19 mouse cellular contexts compared by ENCODE assay signal in the genomic region with DNA sequence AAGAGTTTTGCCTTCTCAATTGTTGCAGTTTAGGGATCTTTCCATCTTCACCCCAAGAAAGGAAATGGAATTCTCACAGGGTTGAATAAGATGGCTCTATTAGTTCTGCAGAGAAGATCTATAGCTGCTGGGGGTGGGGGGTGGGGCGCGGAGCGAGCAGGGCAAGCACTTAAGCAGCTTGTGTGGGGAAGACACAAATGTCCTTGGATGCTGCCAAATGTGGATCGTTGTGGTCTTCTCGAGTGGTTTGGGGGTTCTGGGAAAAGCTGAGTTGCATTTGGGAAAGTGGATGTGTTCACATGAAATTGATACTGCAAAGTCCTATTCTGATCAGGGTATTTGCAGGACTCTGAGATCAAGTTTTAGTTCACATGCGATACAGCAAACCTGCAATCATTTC. TPM values are rescaled to one million over a fixed set of nuclear protein-coding genes. Genes with fewer than 3 reads are reported as not detected.
DNase-seq lines count a peak whose midpoint lies in the region; ATAC-seq and TF ChIP-seq lines count a peak whose summit lies in the region.
"Had no signal": no experiment of that assay in that cellular context is flagged by ENCODE, and none has a peak within 500 bp of the region (broad histone marks: within the 10 kb centered on the region; RNA-seq: fewer than 3 reads in every experiment).

No protein-coding gene starts in this region.

- H3K27me3 ChIP-seq in heart, embryonic 11.5 days (ENCODE audit: control insufficient read depth, insufficient read depth, low read length) = no peaks in the 10 kb centered on the region
- no peaks in the 10 kb centered on the region for H3K27me3 ChIP-seq in thymus, adult 2 months (ENCODE audit: control insufficient read depth, insufficient read depth, low read length)
- no peaks in the 10 kb centered on the region for H3K27me3 ChIP-seq in embryonic facial prominence, embryonic 14.5 days (replicated peaks; ENCODE audit: control insufficient read depth, insufficient read depth, low read length)
- H3K27me3 ChIP-seq: forebrain, embryonic 13.5 days; forebrain, embryonic 15.5 days had no signal

- no peaks in the 10 kb centered on the region; the same call in 1 of the 2 replicates for H3K4me1 ChIP-seq in heart, embryonic 11.5 days (ENCODE audit: control insufficient read depth, insufficient read depth, low read length)
- peaks cover 55% of the 10 kb centered on the region for H3K4me1 ChIP-seq in thymus, adult 2 months (replicated peaks; ENCODE audit: control insufficient read depth, insufficient read depth, low read length)
- peaks cover 2% of the 10 kb centered on the region; the same call in 1 of the 2 replicates for H3K4me1 ChIP-seq in embryonic facial prominence, embryonic 14.5 days (ENCODE audit: control insufficient read depth, insufficient read depth, low read length)

- no peak for ATAC-seq in heart, embryonic 11.5 days (replicated peaks; ENCODE audit: insufficient number of reproducible peaks, low FRiP score, low TSS enrichment)
- peak; percentile 53 for ATAC-seq in embryonic facial prominence, embryonic 14.5 days (ENCODE audit: low read depth)
- ATAC-seq: forebrain, embryonic 13.5 days; forebrain, embryonic 15.5 days; forebrain, postnatal 0 days had no signal

- no peak overlapping the region for H3K27ac ChIP-seq in heart, embryonic 11.5 days (ENCODE audit: low read depth, low read length)
- H3K27ac ChIP-seq in thymus, adult 2 months (ENCODE audit: control insufficient read depth, insufficient read depth, low read length) = no peak overlapping the region
- H3K27ac ChIP-seq in embryonic facial prominence, embryonic 14.5 days (replicated peaks; ENCODE audit: low read depth, low read length) = no peak overlapping the region
- H3K27ac ChIP-seq: forebrain, embryonic 13.5 days; forebrain, embryonic 15.5 days had no signal

- H3K4me3 ChIP-seq in heart, embryonic 11.5 days (ENCODE audit: low read depth, low read length) = no peak overlapping the region
- no peak overlapping the region for H3K4me3 ChIP-seq in thymus, adult 2 months (ENCODE audit: control insufficient read depth, insufficient read depth, low read length)
- H3K4me3 ChIP-seq in embryonic facial prominence, embryonic 14.5 days (ENCODE audit: low read depth, low read length) = no peak overlapping the region
- H3K4me3 ChIP-seq: forebrain, embryonic 13.5 days; forebrain, embryonic 15.5 days had no signal

- H3K9ac ChIP-seq in heart, embryonic 11.5 days (ENCODE audit: low read depth, low read length) = no peak overlapping the region
- H3K9ac ChIP-seq in embryonic facial prominence, embryonic 14.5 days (ENCODE audit: low read depth, low read length) = no peak overlapping the region
- H3K9ac ChIP-seq: forebrain, embryonic 13.5 days; forebrain, embryonic 15.5 days; forebrain, postnatal 0 days had no signal

- no peak for TF ChIP-seq CTCF in thymus, adult 2 months (IDR thresholded peaks at IDR 0.05; ENCODE audit: borderline replicate concordance, control insufficient read depth, extremely low read depth, insufficient read depth, low read length, poor library complexity)

- H3K9me3 ChIP-seq in heart, embryonic 11.5 days (replicated peaks; ENCODE audit: control insufficient read depth, low read length) = no peaks in the 10 kb centered on the region
- H3K9me3 ChIP-seq in embryonic facial prominence, embryonic 14.5 days (ENCODE audit: control insufficient read depth, low read length) = no peaks in the 10 kb centered on the region
- H3K9me3 ChIP-seq: forebrain, embryonic 13.5 days; forebrain, embryonic 15.5 days had no signal

- H3K36me3 ChIP-seq in heart, embryonic 11.5 days (ENCODE audit: control insufficient read depth, insufficient read depth, low read length) = no peaks in the 10 kb centered on the region
- H3K36me3 ChIP-seq in thymus, adult 2 months (ENCODE audit: control insufficient read depth, insufficient read depth, low read length) = no peaks in the 10 kb centered on the region
- no peaks in the 10 kb centered on the region for H3K36me3 ChIP-seq in embryonic facial prominence, embryonic 14.5 days (ENCODE audit: control insufficient read depth, insufficient read depth, low read length)
- H3K36me3 ChIP-seq: forebrain, embryonic 15.5 days had no signal

- peak; percentile 58 for DNase-seq in heart, adult 11 months
- DNase-seq in thymus, postnatal 4 days = peak; percentile 3
- DNase-seq in thymus, adult 2 months = no peak
- DNase-seq in embryonic facial prominence, embryonic 14.5 days (ENCODE audit: low spot score) = peak; percentile 66
- DNase-seq in natural killer cell, adult 2 months (ENCODE audit: low spot score in 2 of 2) = no peak
- DNase-seq in heart, adult 8-10 months (ENCODE audit: low spot score) = no peak
- DNase-seq: adrenal gland, adult 2 months; adrenal gland, postnatal 10 days; adrenal gland, postnatal 25 days; cerebellum, adult 11 months; cerebellum, adult 18-20 months; cerebellum, adult 8-10 months; cerebellum, adult 9-11 months; cerebellum, postnatal 14 days; cerebellum, postnatal 36 days; forebrain, postnatal 0 days had no signal

- no peak for TF ChIP-seq POLR2A in thymus, adult 2 months (IDR thresholded peaks at IDR 0.05; ENCODE audit: control insufficient read depth, extremely low read depth, insufficient read depth, low read length, poor library complexity)

- 86% methylated on average over 6 of the region's 6 CpGs for WGBS in heart, embryonic 11.5 days (ENCODE audit: insufficient replicate concordance)
- WGBS in thymus, adult 2 months = 94% methylated on average over 6 of the region's 6 CpGs
- WGBS in embryonic facial prominence, embryonic 14.5 days = 67% methylated on average over 6 of the region's 6 CpGs

- no peak overlapping the region for H3K4me2 ChIP-seq in heart, embryonic 11.5 days
- H3K4me2 ChIP-seq in embryonic facial prominence, embryonic 14.5 days (ENCODE audit: low read depth, low read length) = no peak overlapping the region
- H3K4me2 ChIP-seq: forebrain, embryonic 13.5 days; forebrain, embryonic 15.5 days had no signal

RNA-seq across cellular contexts. Expression of a gene that starts 48.9 kb away (rescaled TPM):
- polyA plus RNA-seq in heart, embryonic 11.5 days (2014; fragmentation: Nextera tagmentation; extraction: Ambion mirVana) = 17.2 and 19.0 TPM in 2 replicates
- polyA plus RNA-seq in thymus, adult 2 months (2012; rRNA removed) = 23.3 and 34.8 TPM in 2 replicates
- 27.2 and 31.7 TPM in 2 replicates for polyA plus RNA-seq in embryonic facial prominence, embryonic 14.5 days (2014; fragmentation: Nextera tagmentation; extraction: Ambion mirVana)
- 1 to 10 TPM; 3.7 to 6.2 (median 5.1) TPM for total RNA-seq in heart, adult 8-10 months (2022)

Comparison
In these comparisons a context has a peak if more than half of its experiments do, and no peak if none do; other contexts are left out.
1. DNase-seq: peak in heart, adult 11 months (single experiment), thymus, postnatal 4 days (single experiment) and embryonic facial prominence, embryonic 14.5 days (single experiment); none in thymus, adult 2 months (single experiment), natural killer cell, adult 2 months (0 of 2) and heart, adult 8-10 months (single experiment).